Mouse (Mus musculus): ENCODE data around the gene Pomgnt2.
A peak's percentile ranks its signal among the peaks of the same experiment; 100 is the strongest.

The Pomgnt2 gene

GRCm38 (mm10) chr9:122012816-122013215 lies 15.9 kb upstream of the Pomgnt2 start:
- DNase-seq (ENCODE audit: low spot score in 2 of 2): no peak

GRCm38 (mm10) chr9:122010751-122011150 lies 13.8 kb upstream of the Pomgnt2 start:
- no peak for DNase-seq (ENCODE audit: low spot score in 2 of 2)

GRCm38 (mm10) chr9:122008876-122009275 lies 12.0 kb upstream of the Pomgnt2 start:
- DNase-seq (ENCODE audit: low spot score in 2 of 2): no peak

GRCm38 (mm10) chr9:122006609-122007008 lies 9.7 kb upstream of the Pomgnt2 start:
- no peak for DNase-seq (ENCODE audit: low spot score in 2 of 2)

- no peak for DNase-seq (ENCODE audit: low spot score in 2 of 2)
These were observed 9.3 kb upstream of the Pomgnt2 start for GRCm38 (mm10) chr9:122006175-122006574.

- no peak for DNase-seq (ENCODE audit: low spot score in 2 of 2)
These were observed 1.1 kb upstream of the Pomgnt2 start for GRCm38 (mm10) chr9:121997978-121998377.

- DNase-seq (ENCODE audit: low spot score in 2 of 2): no peak
These were observed 1.3 kb downstream of the Pomgnt2 start for GRCm38 (mm10) chr9:121995508-121996131.

GRCm38 (mm10) chr9:121995077-121995476 lies 1.8 kb downstream of the Pomgnt2 start:
- DNase-seq (ENCODE audit: low spot score in 2 of 2): no peak

- DNase-seq (ENCODE audit: low spot score in 2 of 2): no peak
These were observed 3.9 kb downstream of the Pomgnt2 start for GRCm38 (mm10) chr9:121993047-121993446.

- DNase-seq (ENCODE audit: low spot score in 2 of 2): no peak
These were observed 5.9 kb downstream of the Pomgnt2 start for GRCm38 (mm10) chr9:121991041-121991440.

- DNase-seq (ENCODE audit: low spot score in 2 of 2): no peak
These were observed 7.4 kb downstream of the Pomgnt2 start for GRCm38 (mm10) chr9:121989536-121989935.

- DNase-seq (ENCODE audit: low spot score in 2 of 2): no peak
These were observed 8.0 kb downstream of the Pomgnt2 start for GRCm38 (mm10) chr9:121988910-121989309.

GRCm38 (mm10) chr9:121984465-121985461 lies 12.1 kb downstream of the Pomgnt2 start:
- DNase-seq (ENCODE audit: low spot score in 2 of 2): peak; percentile 45 to 63

GRCm38 (mm10) chr9:121983504-121983903 lies 13.4 kb downstream of the Pomgnt2 start:
- peak; percentile 21 to 57 for DNase-seq (ENCODE audit: low spot score in 2 of 2)

GRCm38 (mm10) chr9:121982665-121983064 lies 14.2 kb downstream of the Pomgnt2 start:
- no peak for DNase-seq (ENCODE audit: low spot score in 2 of 2)

- DNase-seq (ENCODE audit: low spot score in 2 of 2): no peak
These were observed 14.7 kb downstream of the Pomgnt2 start for GRCm38 (mm10) chr9:121982214-121982613.

- no peak for DNase-seq (ENCODE audit: low spot score in 2 of 2)
These were observed 15.3 kb downstream of the Pomgnt2 start for GRCm38 (mm10) chr9:121981466-121982105.

GRCm38 (mm10) chr9:121981046-121981445 lies 15.9 kb downstream of the Pomgnt2 start:
- DNase-seq (ENCODE audit: low spot score in 2 of 2): no peak

GRCm38 (mm10) chr9:121975321-121975720 lies 21.6 kb downstream of the Pomgnt2 start:
- no peak for DNase-seq (ENCODE audit: low spot score in 2 of 2)

GRCm38 (mm10) chr9:121974141-121974986 lies 22.5 kb downstream of the Pomgnt2 start:
- DNase-seq (ENCODE audit: low spot score in 2 of 2): no peak

GRCm38 (mm10) chr9:121973207-121973606 lies 23.7 kb downstream of the Pomgnt2 start:
- no peak for DNase-seq (ENCODE audit: low spot score in 2 of 2)

Measured in spleen, postnatal 14 days (tissue).